In the genomic region with DNA sequence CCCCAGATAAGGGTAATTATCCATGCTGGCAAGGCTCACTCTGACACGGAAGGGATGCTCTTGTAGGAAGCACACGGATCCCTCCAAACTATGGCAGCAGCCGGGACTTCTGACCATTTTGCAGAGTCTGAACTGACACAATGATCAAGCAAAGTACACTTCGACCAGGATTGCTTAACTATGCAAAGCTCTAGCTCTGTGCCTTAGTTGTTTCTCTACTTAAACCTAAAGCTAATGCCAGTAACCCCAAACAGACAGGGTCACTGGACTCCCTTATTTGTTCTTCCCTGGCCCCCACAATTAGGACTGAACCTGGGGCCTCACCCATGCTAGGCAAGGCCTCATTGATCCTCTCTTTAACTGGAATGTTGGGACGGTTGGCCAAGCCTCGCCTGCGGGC, we compare ENCODE assay signal across 16 mouse cellular contexts.
"Had no signal": no experiment of that assay in that cellular context is flagged by ENCODE, and none has a peak within 500 bp of the region (broad histone marks: within the 10 kb centered on the region; RNA-seq: fewer than 3 reads in every experiment).

No protein-coding gene starts in this region.

- H3K9ac ChIP-seq: limb, embryonic 13.5 days; lung, embryonic 15.5 days had no signal

- H3K36me3 ChIP-seq: limb, embryonic 10.5 days; limb, embryonic 13.5 days; lung, embryonic 15.5 days; midbrain, embryonic 10.5 days had no signal

- H3K9me3 ChIP-seq: limb, embryonic 10.5 days; limb, embryonic 13.5 days; lung, embryonic 15.5 days had no signal

- H3K27me3 ChIP-seq: limb, embryonic 13.5 days; lung, embryonic 15.5 days had no signal

- H3K27ac ChIP-seq: limb, embryonic 10.5 days; limb, embryonic 13.5 days; lung, embryonic 15.5 days; midbrain, embryonic 10.5 days had no signal

- ATAC-seq: intestine, embryonic 16.5 days had no signal

- H3K4me3 ChIP-seq: limb, embryonic 10.5 days; limb, embryonic 13.5 days; lung, embryonic 15.5 days; megakaryocyte, embryonic 14.5 days; midbrain, embryonic 10.5 days had no signal

- H3K4me2 ChIP-seq: limb, embryonic 13.5 days; lung, embryonic 15.5 days had no signal

- DNase-seq: kidney, adult 18-20 months; kidney, adult 9 months; kidney, postnatal 14 days; kidney, postnatal 4 days; lung, adult 18-20 months; lung, postnatal 10 days; lung, postnatal 36 days; midbrain, embryonic 14.5 days; thymus, adult 18-20 months; thymus, postnatal 36 days had no signal

- H3K4me1 ChIP-seq: limb, embryonic 10.5 days; limb, embryonic 13.5 days had no signal
